Mouse (Mus musculus): ENCODE data around the gene Tgtp2.
"Not testable (repeated sequence)": the region's sequence is repeated elsewhere in the genome, so short reads cannot be mapped to it uniquely, and the experiment has no call there.

Tgtp2 gene

GRCm38 (mm10) chr11:49088990-49089652, 25.1 kb upstream of the Tgtp2 start:
- in situ Hi-C loops (cut with MboI; ENCODE audit: low pct_unique_long_range_greater_than_20kb in 1 of 2, low sequenced_read_pairs in 2 of 2, unreplicated experiment in 1 of 2) = loop anchor here in 1 of 2 experiments (25.0 kb wide), 1 partner anchor 202 kb away; no protein-coding TSS in a partner anchor

GRCm38 (mm10) chr11:49087830-49088616, 24.0 kb upstream of the Tgtp2 start:
- in situ Hi-C loops (cut with MboI; ENCODE audit: low pct_unique_long_range_greater_than_20kb in 1 of 2, low sequenced_read_pairs in 2 of 2, unreplicated experiment in 1 of 2) = loop anchor here in 1 of 2 experiments (25.0 kb wide), 1 partner anchor 201 kb away; no protein-coding TSS in a partner anchor

- in situ Hi-C loops (cut with MboI; ENCODE audit: low pct_unique_long_range_greater_than_20kb in 1 of 2, low sequenced_read_pairs in 2 of 2, unreplicated experiment in 1 of 2) = loop anchor here in 1 of 2 experiments (25.0 kb wide), 1 partner anchor 200 kb away; no protein-coding TSS in a partner anchor
These were observed 22.9 kb upstream of the Tgtp2 start for GRCm38 (mm10) chr11:49086858-49087361.

- in situ Hi-C loops (cut with MboI; ENCODE audit: low pct_unique_long_range_greater_than_20kb in 1 of 2, low sequenced_read_pairs in 2 of 2, unreplicated experiment in 1 of 2) = loop anchor here in 1 of 2 experiments (25.0 kb wide), 1 partner anchor 198 kb away; no protein-coding TSS in a partner anchor
These were observed 20.9 kb upstream of the Tgtp2 start for GRCm38 (mm10) chr11:49084875-49085274.

- in situ Hi-C loops (cut with MboI; ENCODE audit: low pct_unique_long_range_greater_than_20kb in 1 of 2, low sequenced_read_pairs in 2 of 2, unreplicated experiment in 1 of 2) = loop anchor here in 1 of 2 experiments (25.0 kb wide), 1 partner anchor 197 kb away; no protein-coding TSS in a partner anchor
These were observed 20.4 kb upstream of the Tgtp2 start for GRCm38 (mm10) chr11:49084385-49084784.

- in situ Hi-C loops (cut with MboI; ENCODE audit: low pct_unique_long_range_greater_than_20kb in 1 of 2, low sequenced_read_pairs in 2 of 2, unreplicated experiment in 1 of 2) = loop anchor here in 1 of 2 experiments (25.0 kb wide), 1 partner anchor 197 kb away; no protein-coding TSS in a partner anchor
These were observed 19.8 kb upstream of the Tgtp2 start for GRCm38 (mm10) chr11:49083808-49084207.

- in situ Hi-C loops (cut with MboI; ENCODE audit: low pct_unique_long_range_greater_than_20kb in 1 of 2, low sequenced_read_pairs in 2 of 2, unreplicated experiment in 1 of 2) = loop anchor here in 1 of 2 experiments (25.0 kb wide), 1 partner anchor 196 kb away; no protein-coding TSS in a partner anchor
These were observed 19.1 kb upstream of the Tgtp2 start for GRCm38 (mm10) chr11:49083146-49083545.

GRCm38 (mm10) chr11:49081886-49082285, 17.9 kb upstream of the Tgtp2 start:
- in situ Hi-C loops (cut with MboI; ENCODE audit: low pct_unique_long_range_greater_than_20kb in 1 of 2, low sequenced_read_pairs in 2 of 2, unreplicated experiment in 1 of 2) = loop anchor here in 1 of 2 experiments (25.0 kb wide), 1 partner anchor 195 kb away; no protein-coding TSS in a partner anchor

GRCm38 (mm10) chr11:49081356-49081755, 17.4 kb upstream of the Tgtp2 start:
- in situ Hi-C loops (cut with MboI; ENCODE audit: low pct_unique_long_range_greater_than_20kb in 1 of 2, low sequenced_read_pairs in 2 of 2, unreplicated experiment in 1 of 2) = loop anchor here in 1 of 2 experiments (25.0 kb wide), 1 partner anchor 194 kb away; no protein-coding TSS in a partner anchor

GRCm38 (mm10) chr11:49080636-49081035, 16.6 kb upstream of the Tgtp2 start:
- in situ Hi-C loops (cut with MboI; ENCODE audit: low pct_unique_long_range_greater_than_20kb in 1 of 2, low sequenced_read_pairs in 2 of 2, unreplicated experiment in 1 of 2) = loop anchor here in 1 of 2 experiments (25.0 kb wide), 1 partner anchor 193 kb away; no protein-coding TSS in a partner anchor

- in situ Hi-C loops (cut with MboI; ENCODE audit: low pct_unique_long_range_greater_than_20kb in 1 of 2, low sequenced_read_pairs in 2 of 2, unreplicated experiment in 1 of 2) = loop anchor here in 1 of 2 experiments (25.0 kb wide), 1 partner anchor 191 kb away; no protein-coding TSS in a partner anchor
These were observed 14.7 kb upstream of the Tgtp2 start for GRCm38 (mm10) chr11:49078719-49079118.

- in situ Hi-C loops (cut with MboI; ENCODE audit: low pct_unique_long_range_greater_than_20kb in 1 of 2, low sequenced_read_pairs in 2 of 2, unreplicated experiment in 1 of 2) = loop anchor here in 1 of 2 experiments (25.0 kb wide), 1 partner anchor 190 kb away; no protein-coding TSS in a partner anchor
These were observed 13.0 kb upstream of the Tgtp2 start for GRCm38 (mm10) chr11:49077012-49077411.

- in situ Hi-C loops (cut with MboI; ENCODE audit: low pct_unique_long_range_greater_than_20kb in 1 of 2, low sequenced_read_pairs in 2 of 2, unreplicated experiment in 1 of 2) = loop anchor here in 1 of 2 experiments (25.0 kb wide), 1 partner anchor 189 kb away; no protein-coding TSS in a partner anchor
These were observed 12.2 kb upstream of the Tgtp2 start, which contains the start of gene Ifi47 for GRCm38 (mm10) chr11:49076001-49076757. Gene Ifi47, plus strand, starts transcription at chr11:49076587.

- in situ Hi-C loops (cut with MboI; ENCODE audit: low pct_unique_long_range_greater_than_20kb in 1 of 2, low sequenced_read_pairs in 2 of 2, unreplicated experiment in 1 of 2) = no loop called here
These were observed 4.4 kb upstream of the Tgtp2 start for GRCm38 (mm10) chr11:49068358-49068757.

GRCm38 (mm10) chr11:49061865-49062264, 2.1 kb downstream of the Tgtp2 start:
- in situ Hi-C loops (cut with MboI; ENCODE audit: low pct_unique_long_range_greater_than_20kb in 1 of 2, low sequenced_read_pairs in 2 of 2, unreplicated experiment in 1 of 2) = not testable (repeated sequence)

GRCm38 (mm10) chr11:49060061-49060460, 3.9 kb downstream of the Tgtp2 start:
- in situ Hi-C loops (cut with MboI; ENCODE audit: low pct_unique_long_range_greater_than_20kb in 1 of 2, low sequenced_read_pairs in 2 of 2, unreplicated experiment in 1 of 2) = not testable (repeated sequence)

- in situ Hi-C loops (cut with MboI; ENCODE audit: low pct_unique_long_range_greater_than_20kb in 1 of 2, low sequenced_read_pairs in 2 of 2, unreplicated experiment in 1 of 2) = not testable (repeated sequence)
These were observed 12.1 kb downstream of the Tgtp2 start for GRCm38 (mm10) chr11:49051894-49052293.

All from mouse embryonic stem cell (cell line).